ENCODE assay signal across 15 mouse cellular contexts in the genomic region with DNA sequence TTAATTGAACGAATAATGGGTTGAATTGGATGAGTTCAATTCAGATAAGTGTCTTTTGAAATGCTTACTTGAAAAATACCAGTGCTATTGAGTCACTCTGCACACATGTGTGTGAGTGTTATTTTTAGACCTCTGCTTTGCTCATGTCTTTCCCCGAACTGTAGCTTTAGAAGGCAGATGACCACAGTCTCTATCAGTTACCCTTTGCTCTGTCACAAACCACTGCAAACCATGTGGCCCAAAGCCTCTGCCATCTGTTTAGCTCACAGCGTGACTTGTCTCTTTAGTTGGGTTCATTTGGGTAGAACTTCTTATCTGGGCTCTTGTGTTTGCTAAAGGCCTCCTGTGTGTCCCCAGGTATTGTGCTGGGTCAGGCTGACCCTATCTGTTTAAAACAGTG. TPM values are rescaled to one million over a fixed set of nuclear protein-coding genes. Genes with fewer than 3 reads are reported as not detected.
DNase-seq lines count a peak whose midpoint lies in the region; ATAC-seq lines count a peak whose summit lies in the region.
"Had no signal": no experiment of that assay in that cellular context is flagged by ENCODE, and none has a peak within 500 bp of the region (broad histone marks: within the 10 kb centered on the region; RNA-seq: fewer than 3 reads in every experiment).

No protein-coding gene starts in this region.

- no peaks in the 10 kb centered on the region for H3K4me1 ChIP-seq in liver, embryonic 11.5 days (replicated peaks; ENCODE audit: control insufficient read depth, insufficient read depth, low read length)
- H3K4me1 ChIP-seq in intestine, embryonic 16.5 days (ENCODE audit: control insufficient read depth, insufficient read depth, low read length): no peaks in the 10 kb centered on the region
- H3K4me1 ChIP-seq in forebrain, embryonic 10.5 days: no peaks in the 10 kb centered on the region
- H3K4me1 ChIP-seq: embryonic facial prominence, embryonic 13.5 days; midbrain, embryonic 12.5 days; neural tube, embryonic 12.5 days had no signal

- DNase-seq in heart, adult 8-10 months (ENCODE audit: low spot score): peak; percentile 35
- no peak for DNase-seq in heart, postnatal 36 days
- DNase-seq in c-Kit-positive CD71-positive TER-119-negative erythroid progenitor cells, embryonic 14.5 days (ENCODE audit: low read depth): peak; percentile 13
- no peak for DNase-seq in liver, embryonic 11.5 days (ENCODE audit: low spot score)
- DNase-seq in forebrain, embryonic 10.5 days (ENCODE audit: extremely low spot score, low spot score): no peak
- DNase-seq: cerebellum, postnatal 25 days; kidney, adult 11 months had no signal

- H3K4me2 ChIP-seq in liver, embryonic 11.5 days: no peak overlapping the region
- no peak overlapping the region for H3K4me2 ChIP-seq in intestine, embryonic 16.5 days (ENCODE audit: low read depth, low read length)
- H3K4me2 ChIP-seq: embryonic facial prominence, embryonic 13.5 days; midbrain, embryonic 12.5 days; neural tube, embryonic 12.5 days had no signal

- intact Hi-C loops in heart, postnatal 36 days (cut with DNase I): no loop called here

- no peak overlapping the region for H3K27ac ChIP-seq in liver, embryonic 11.5 days (ENCODE audit: low read depth, low read length)
- H3K27ac ChIP-seq in intestine, embryonic 16.5 days (ENCODE audit: low read length): no peak overlapping the region
- no peak overlapping the region for H3K27ac ChIP-seq in forebrain, embryonic 10.5 days
- H3K27ac ChIP-seq: embryonic facial prominence, embryonic 13.5 days; midbrain, embryonic 12.5 days; neural tube, embryonic 12.5 days had no signal

- no peaks in the 10 kb centered on the region for H3K9me3 ChIP-seq in liver, embryonic 11.5 days (ENCODE audit: control insufficient read depth, low read length)
- no peaks in the 10 kb centered on the region for H3K9me3 ChIP-seq in intestine, embryonic 16.5 days (ENCODE audit: control insufficient read depth, low read length)
- H3K9me3 ChIP-seq in forebrain, embryonic 10.5 days: no peaks in the 10 kb centered on the region
- H3K9me3 ChIP-seq: embryonic facial prominence, embryonic 13.5 days; midbrain, embryonic 12.5 days; neural tube, embryonic 12.5 days had no signal

- WGBS in liver, embryonic 11.5 days: 46% methylated on average over 3 of the region's 3 CpGs
- WGBS in intestine, embryonic 16.5 days: 68% methylated on average over 3 of the region's 3 CpGs
- 87% methylated on average over 3 of the region's 3 CpGs for WGBS in forebrain, embryonic 10.5 days

- no peaks in the 10 kb centered on the region; the same call in 1 of the 2 replicates for H3K36me3 ChIP-seq in liver, embryonic 11.5 days (ENCODE audit: control insufficient read depth, insufficient read depth, low read length)
- no peaks in the 10 kb centered on the region for H3K36me3 ChIP-seq in intestine, embryonic 16.5 days (ENCODE audit: control insufficient read depth, insufficient read depth, low read length)
- peaks cover 48% of the 10 kb centered on the region for H3K36me3 ChIP-seq in forebrain, embryonic 10.5 days (replicated peaks)

- H3K27me3 ChIP-seq in liver, embryonic 11.5 days (replicated peaks; ENCODE audit: control insufficient read depth, insufficient read depth, low read length): no peaks in the 10 kb centered on the region
- no peaks in the 10 kb centered on the region for H3K27me3 ChIP-seq in intestine, embryonic 16.5 days (replicated peaks; ENCODE audit: control insufficient read depth, insufficient read depth, low read length)
- no peaks in the 10 kb centered on the region for H3K27me3 ChIP-seq in forebrain, embryonic 10.5 days (ENCODE audit: poor library complexity, severe bottlenecking)
- H3K27me3 ChIP-seq: embryonic facial prominence, embryonic 13.5 days; midbrain, embryonic 12.5 days; neural tube, embryonic 12.5 days had no signal

- ATAC-seq in liver, embryonic 11.5 days (replicated peaks; ENCODE audit: low FRiP score): peak; percentile 58
- no peak for ATAC-seq in intestine, embryonic 16.5 days
- ATAC-seq in inflammation-experienced regulatory T-cells, adult 6 months: no peak
- ATAC-seq: forebrain, embryonic 16.5 days had no signal

- H3K9ac ChIP-seq in liver, embryonic 11.5 days (ENCODE audit: low read depth, low read length): no peak overlapping the region
- H3K9ac ChIP-seq in intestine, embryonic 16.5 days (ENCODE audit: low read depth, low read length): no peak overlapping the region
- H3K9ac ChIP-seq: embryonic facial prominence, embryonic 13.5 days; midbrain, embryonic 12.5 days; neural tube, embryonic 12.5 days had no signal

- no peak overlapping the region for H3K4me3 ChIP-seq in liver, embryonic 11.5 days (ENCODE audit: low read depth, low read length)
- no peak overlapping the region for H3K4me3 ChIP-seq in intestine, embryonic 16.5 days (ENCODE audit: low read length)
- H3K4me3 ChIP-seq in forebrain, embryonic 10.5 days: no peak overlapping the region
- H3K4me3 ChIP-seq: embryonic facial prominence, embryonic 13.5 days; midbrain, embryonic 12.5 days; neural tube, embryonic 12.5 days had no signal

RNA-seq across cellular contexts. Expression of a gene that starts 35.9 kb away (rescaled TPM):
- 10 to 100 TPM; 13.5 to 18.1 (median 14.5) TPM for total RNA-seq in heart, adult 8-10 months (2022)
- total RNA-seq in heart, postnatal 36 days (2021): 10 to 100 TPM; 18.5 to 20.7 TPM
- polyA plus RNA-seq in liver, embryonic 11.5 days (2014; fragmentation: Nextera tagmentation; extraction: Ambion mirVana): 29.8 and 31.3 TPM in 2 replicates
- 21.8 and 23.6 TPM in 2 replicates for polyA plus RNA-seq in intestine, embryonic 16.5 days (2015; fragmentation: Nextera tagmentation; extraction: Ambion mirVana)
- 10 to 100 TPM; 19.5 to 23.4 (median 22.6) TPM for polyA plus RNA-seq in inflammation-experienced regulatory T-cells, adult 6 months (2017; shearing (Covaris generic))
- polyA plus RNA-seq in forebrain, embryonic 10.5 days (2016; fragmentation: Nextera tagmentation; extraction: Ambion mirVana): 27.5 and 27.7 TPM in 2 replicates

RNA-seq across cellular contexts. Expression of a gene that starts 36.0 kb away (rescaled TPM):
- 10 to 100 TPM; 19.4 to 24.9 (median 20.9) TPM for total RNA-seq in heart, adult 8-10 months (2022)
- 10 to 100 TPM; 19.3 to 24.8 TPM for total RNA-seq in heart, postnatal 36 days (2021)
- polyA plus RNA-seq in liver, embryonic 11.5 days (2014; fragmentation: Nextera tagmentation; extraction: Ambion mirVana): 49.7 and 54.4 TPM in 2 replicates
- polyA plus RNA-seq in intestine, embryonic 16.5 days (2015; fragmentation: Nextera tagmentation; extraction: Ambion mirVana): 43.1 and 47.0 TPM in 2 replicates
- 10 to 100 TPM; 28.0 to 33.4 (median 30.3) TPM for polyA plus RNA-seq in inflammation-experienced regulatory T-cells, adult 6 months (2017; shearing (Covaris generic))
- polyA plus RNA-seq in forebrain, embryonic 10.5 days (2016; fragmentation: Nextera tagmentation; extraction: Ambion mirVana): 52.0 and 54.6 TPM in 2 replicates

RNA-seq across cellular contexts. Expression of a gene that starts 56.5 kb away (rescaled TPM):
- 10 to 100 TPM in 2 of 4 experiments, 1 to 10 TPM in 2; 9.5 to 11.9 (median 10.1) TPM for total RNA-seq in heart, adult 8-10 months (2022)
- 1 to 10 TPM; 3.5 to 5.5 TPM for total RNA-seq in heart, postnatal 36 days (2021)
- polyA plus RNA-seq in liver, embryonic 11.5 days (2014; fragmentation: Nextera tagmentation; extraction: Ambion mirVana): 2.5 and 3.5 TPM in 2 replicates
- 33.2 and 42.2 TPM in 2 replicates for polyA plus RNA-seq in intestine, embryonic 16.5 days (2015; fragmentation: Nextera tagmentation; extraction: Ambion mirVana)
- not detected for polyA plus RNA-seq in inflammation-experienced regulatory T-cells, adult 6 months (2017; shearing (Covaris generic))
- 0.32 and 0.78 TPM in 2 replicates for polyA plus RNA-seq in forebrain, embryonic 10.5 days (2016; fragmentation: Nextera tagmentation; extraction: Ambion mirVana)
- total RNA-seq: hematopoietic stem cell, adult 5-6 weeks; left cerebral cortex, postnatal 36 days had no signal
- polyA plus RNA-seq: embryonic facial prominence, embryonic 13.5 days; forebrain, embryonic 16.5 days had no signal

Comparison
In these comparisons a context has a peak if more than half of its experiments do, and no peak if none do; other contexts are left out.
1. DNase-seq: peak in heart, adult 8-10 months (single experiment) and c-Kit-positive CD71-positive TER-119-negative erythroid progenitor cells, embryonic 14.5 days (single experiment); none in heart, postnatal 36 days (0 of 2), liver, embryonic 11.5 days (single experiment) and forebrain, embryonic 10.5 days (single experiment).